Comparison of ENCODE assay signal across 5 mouse cellular contexts in the genomic region with DNA sequence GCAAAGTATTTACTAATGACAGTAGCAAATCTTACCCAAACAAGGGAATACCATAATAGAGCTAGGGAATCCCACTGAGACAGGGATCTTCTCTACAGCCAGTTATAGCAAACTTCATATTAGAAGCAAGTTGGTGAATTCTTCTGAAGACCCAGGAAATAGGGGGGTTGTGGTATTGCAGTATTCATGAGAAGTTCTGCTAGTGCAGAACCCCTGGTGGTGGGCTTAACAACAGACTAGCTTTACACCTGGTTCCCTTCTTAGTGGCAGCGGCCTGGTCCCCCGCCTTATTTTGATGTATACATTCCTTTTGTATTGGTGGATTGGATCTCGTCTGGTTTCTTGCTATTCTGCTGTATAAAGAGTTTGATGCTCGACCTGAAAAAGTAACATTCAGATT. TPM values are rescaled to one million over a fixed set of nuclear protein-coding genes. Genes with fewer than 3 reads are reported as not detected.
"Had no signal": no experiment of that assay in that cellular context is flagged by ENCODE, and none has a peak within 500 bp of the region (broad histone marks: within the 10 kb centered on the region; RNA-seq: fewer than 3 reads in every experiment).

No protein-coding gene starts in this region.

RNA-seq across cellular contexts. Expression of a gene that starts 39.6 kb away (rescaled TPM):
- total RNA-seq: heart, postnatal 14 days; heart, postnatal 25 days; heart, postnatal 36 days; hematopoietic stem cell, adult 5-6 weeks had no signal
- polyA plus RNA-seq: heart, embryonic 16.5 days had no signal
